Mouse (Mus musculus) testis, adult 2 months (tissue): ENCODE data around the gene Olfr1371.

Experiments used
- CTCF ChIP-seq: fragments of 200-500 bp; IDR thresholded peaks from 2 replicates; pipeline ENCODE4 v1.5.1; 2012; ENCODE audit warnings: low read depth, mild to moderate bottlenecking, inconsistent platforms, low read length, moderate library complexity; ENCODE audit not compliant: control insufficient read depth, insufficient read depth, insufficient replicate concordance
- POLR2A ChIP-seq: fragments of 200-500 bp; IDR thresholded peaks from 2 replicates; pipeline ENCODE4 v1.6.1; 2012; ENCODE audit warnings: low read depth, mild to moderate bottlenecking, inconsistent platforms, low read length, moderate library complexity; ENCODE audit not compliant: control insufficient read depth

DNA sequence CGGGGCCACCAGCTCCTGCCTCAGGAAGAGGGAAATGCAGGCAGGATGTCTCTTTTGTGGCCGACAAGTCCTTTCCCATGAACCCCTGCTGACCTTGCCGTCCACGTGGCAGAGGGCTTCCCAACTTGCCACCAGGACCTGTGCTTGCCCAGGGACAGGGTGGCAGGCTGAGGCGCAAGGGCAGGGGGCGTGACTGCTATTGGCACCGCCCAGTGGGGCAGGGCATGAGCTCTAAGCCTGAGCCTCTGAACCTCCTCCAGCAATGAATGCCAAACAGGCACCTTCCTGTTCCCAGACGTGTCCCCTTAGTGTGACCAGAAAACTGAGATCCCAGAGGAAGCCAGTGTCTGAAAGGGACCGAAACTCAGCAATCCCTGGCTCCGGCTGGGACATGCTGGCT is 49.9 kb downstream of the Olfr1371 start:
- TF ChIP-seq CTCF: no peak
- TF ChIP-seq POLR2A: no peak
